Mouse (Mus musculus): ENCODE measurements around the gene Arid2. TPM values are rescaled to one million over a fixed set of nuclear protein-coding genes. Genes with fewer than 3 reads are reported as not detected.
"Not testable (repeated sequence)": the region's sequence is repeated elsewhere in the genome, so short reads cannot be mapped to it uniquely, and the experiment has no call there.

Gene Arid2
- polyA plus RNA-seq, 1 experiment from 2014 or later, result 23.9 TPM

GRCm38 (mm10) chr15:96396641-96397344 lies 109.5 kb downstream of the Arid2 start:
- H3K9me3 ChIP-seq, result no peaks in the 10 kb centered on the region
- peaks cover 71% of the 10 kb centered on the region for H3K36me3 ChIP-seq
- WGBS, result 79% methylated on average over 8 of the region's 8 CpGs
- no peak overlapping the region for H3K27ac ChIP-seq (replicated peaks)
- H3K9ac ChIP-seq, result no peak overlapping the region
- no peaks in the 10 kb centered on the region for H3K27me3 ChIP-seq
- H3K4me2 ChIP-seq, result no peak overlapping the region
- ATAC-seq (ENCODE audit: low read depth), result no peak
- no peak overlapping the region for H3K4me3 ChIP-seq
- H3K4me1 ChIP-seq (replicated peaks), result 0 out of 2 replicates have a peak, but pooled peaks cover 3% of the 10 kb centered on the region

GRCm38 (mm10) chr15:96398333-96398732 lies 111.0 kb downstream of the Arid2 start:
- Histone ChIP-seq H3K36me3 (peaks cover 66% of the 10 kb centered on the region), H3K4me1 (replicated peaks) (0 out of 2 replicates have a peak, but pooled peaks cover 3% of the 10 kb centered on the region), H3K4me2 (no peak overlapping the region), H3K27me3 (no peaks in the 10 kb centered on the region), H3K9me3 (no peaks in the 10 kb centered on the region), H3K4me3 (no peak overlapping the region), H3K9ac (no peak overlapping the region), H3K27ac (replicated peaks) (no peak overlapping the region)
- WGBS, result 91% methylated on average over 10 of the region's 10 CpGs
- no peak for ATAC-seq (ENCODE audit: low read depth)

DNA sequence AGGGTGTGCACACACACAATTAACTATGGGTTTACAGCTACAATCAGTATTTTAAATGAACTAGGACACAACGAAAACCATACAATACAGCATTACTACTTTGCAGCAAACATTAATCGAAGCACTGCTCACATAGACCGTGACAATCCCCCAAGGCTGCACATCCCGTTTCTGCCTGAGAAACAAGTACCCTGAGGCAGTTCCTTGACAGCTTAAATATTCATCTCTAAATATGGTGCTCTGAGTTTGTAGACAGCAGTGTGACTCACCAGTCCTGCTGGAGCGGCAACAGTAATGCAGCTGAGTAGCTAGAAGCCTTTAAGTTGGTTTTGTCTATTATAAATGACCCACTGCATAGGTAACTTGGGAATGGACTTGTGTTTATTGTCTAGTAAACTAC lies 118.2 kb downstream of the Arid2 start:
- H3K36me3 ChIP-seq, result peaks cover 47% of the 10 kb centered on the region
- H3K27me3 ChIP-seq, result no peaks in the 10 kb centered on the region
- H3K9ac ChIP-seq, result no peak overlapping the region
- H3K4me3 ChIP-seq, result no peak overlapping the region
- H3K4me1 ChIP-seq (replicated peaks), result no peaks in the 10 kb centered on the region
- H3K9me3 ChIP-seq, result no peaks in the 10 kb centered on the region
- 62% methylated on average over 5 of the region's 5 CpGs for WGBS
- H3K27ac ChIP-seq (replicated peaks), result no peak overlapping the region
- ATAC-seq (ENCODE audit: low read depth), result no peak
- no peak overlapping the region for H3K4me2 ChIP-seq

DNA sequence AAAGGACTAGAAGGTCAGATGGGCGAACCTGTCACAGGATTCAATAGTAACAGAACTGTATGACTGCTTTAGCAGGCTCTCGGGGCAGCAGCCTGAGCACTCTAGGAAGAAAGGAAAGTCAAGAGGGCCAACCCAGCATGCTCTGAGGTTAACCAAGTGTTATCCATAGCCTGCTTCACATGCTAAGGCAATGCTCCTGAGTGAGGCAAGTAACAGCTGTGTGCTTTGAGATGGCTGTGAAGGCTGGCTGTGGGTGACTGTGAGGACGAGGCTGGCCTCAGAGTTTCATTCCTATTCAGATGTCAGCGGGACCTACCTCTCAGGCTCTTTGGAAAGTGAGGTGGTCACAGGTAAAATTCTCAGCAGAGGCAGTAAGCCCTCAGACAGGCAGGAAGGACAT lies 118.9 kb downstream of the Arid2 start:
- 84% methylated on average over 4 of the region's 4 CpGs for WGBS
- Histone ChIP-seq H3K4me3 (no peak overlapping the region), H3K36me3 (peaks cover 48% of the 10 kb centered on the region), H3K9me3 (no peaks in the 10 kb centered on the region), H3K9ac (no peak overlapping the region), H3K27me3 (no peaks in the 10 kb centered on the region), H3K27ac (replicated peaks) (0 out of 2 replicates have a peak overlapping the region, but pooled peaks have one; percentile 2), H3K4me2 (no peak overlapping the region), H3K4me1 (replicated peaks) (no peaks in the 10 kb centered on the region)
- no peak for ATAC-seq (ENCODE audit: low read depth)

DNA sequence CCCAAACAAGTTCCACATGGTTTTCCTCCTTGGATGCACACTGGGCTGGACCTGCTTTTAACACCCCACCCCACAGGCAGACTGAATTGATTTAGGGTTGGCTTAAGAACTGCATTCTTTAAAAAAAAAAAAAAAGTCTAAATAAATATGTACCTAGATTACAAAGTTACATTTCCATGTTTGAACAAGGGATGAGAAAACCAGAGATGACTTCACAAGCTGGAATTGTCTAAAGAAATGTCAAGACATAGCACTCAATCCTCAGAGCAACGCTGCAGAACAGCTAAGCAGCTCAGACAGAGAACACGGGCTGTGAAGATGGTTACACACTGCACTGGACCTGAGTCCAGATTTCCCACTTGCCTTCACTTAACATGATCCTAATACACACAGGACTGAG lies 119.8 kb downstream of the Arid2 start:
- 87% methylated on average over 2 of the region's 2 CpGs for WGBS
- no peaks in the 10 kb centered on the region for H3K27me3 ChIP-seq
- H3K4me3 ChIP-seq, result no peak overlapping the region
- ATAC-seq (ENCODE audit: low read depth), result no peak
- peaks cover 44% of the 10 kb centered on the region for H3K36me3 ChIP-seq
- no peak overlapping the region for H3K9ac ChIP-seq
- no peaks in the 10 kb centered on the region for H3K9me3 ChIP-seq
- H3K4me2 ChIP-seq, result no peak overlapping the region
- H3K27ac ChIP-seq (replicated peaks), result no peak overlapping the region
- no peaks in the 10 kb centered on the region for H3K4me1 ChIP-seq (replicated peaks)

- Histone ChIP-seq H3K9me3 (no peaks in the 10 kb centered on the region), H3K27me3 (no peaks in the 10 kb centered on the region), H3K4me2 (no peak overlapping the region), H3K36me3 (peaks cover 47% of the 10 kb centered on the region), H3K4me1 (replicated peaks) (no peaks in the 10 kb centered on the region), H3K4me3 (no peak overlapping the region), H3K27ac (replicated peaks) (no peak overlapping the region), H3K9ac (no peak overlapping the region)
- no peak for ATAC-seq (ENCODE audit: low read depth)
- 93% methylated on average over 6 of the region's 6 CpGs for WGBS
Observed at GRCm38 (mm10) chr15:96408717-96409121, 121.4 kb downstream of the Arid2 start.

GRCm38 (mm10) chr15:96418161-96418560 lies 130.8 kb downstream of the Arid2 start:
- Histone ChIP-seq H3K27me3 (no peaks in the 10 kb centered on the region), H3K4me3 (no peak overlapping the region), H3K4me2 (no peak overlapping the region), H3K36me3 (peaks cover 88% of the 10 kb centered on the region), H3K27ac (replicated peaks) (no peak overlapping the region), H3K4me1 (replicated peaks) (no peaks in the 10 kb centered on the region), H3K9ac (no peak overlapping the region), H3K9me3 (no peaks in the 10 kb centered on the region)
- 91% methylated on average over 12 of the region's 12 CpGs for WGBS
- ATAC-seq (ENCODE audit: low read depth), result no peak

DNA sequence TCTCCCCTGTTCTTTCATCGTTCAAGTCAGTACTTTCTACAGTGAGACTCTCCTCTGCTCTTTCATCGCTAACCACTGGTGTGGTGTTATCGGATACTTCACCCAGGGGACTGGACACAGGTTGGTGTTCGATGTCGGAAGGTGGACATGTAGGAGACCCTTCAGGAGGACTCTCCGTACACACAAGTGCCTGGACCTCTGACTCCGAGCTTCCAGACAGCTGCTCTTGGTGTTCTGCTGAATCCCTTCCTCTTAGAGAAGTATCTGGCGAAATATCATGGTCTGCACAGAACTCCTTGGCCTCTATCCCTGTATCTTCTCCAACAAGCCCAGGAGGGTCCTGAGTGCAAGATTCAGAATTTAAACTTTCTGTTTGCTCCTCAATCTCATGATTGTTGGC lies 132.6 kb downstream of the Arid2 start:
- Histone ChIP-seq H3K27me3 (no peaks in the 10 kb centered on the region), H3K4me2 (no peak overlapping the region), H3K9ac (no peak overlapping the region), H3K9me3 (no peaks in the 10 kb centered on the region), H3K36me3 (peaks cover 81% of the 10 kb centered on the region), H3K4me1 (replicated peaks) (no peaks in the 10 kb centered on the region), H3K4me3 (no peak overlapping the region), H3K27ac (replicated peaks) (no peak overlapping the region)
- 97% methylated on average over 8 of the region's 8 CpGs for WGBS
- no peak for ATAC-seq (ENCODE audit: low read depth)

DNA sequence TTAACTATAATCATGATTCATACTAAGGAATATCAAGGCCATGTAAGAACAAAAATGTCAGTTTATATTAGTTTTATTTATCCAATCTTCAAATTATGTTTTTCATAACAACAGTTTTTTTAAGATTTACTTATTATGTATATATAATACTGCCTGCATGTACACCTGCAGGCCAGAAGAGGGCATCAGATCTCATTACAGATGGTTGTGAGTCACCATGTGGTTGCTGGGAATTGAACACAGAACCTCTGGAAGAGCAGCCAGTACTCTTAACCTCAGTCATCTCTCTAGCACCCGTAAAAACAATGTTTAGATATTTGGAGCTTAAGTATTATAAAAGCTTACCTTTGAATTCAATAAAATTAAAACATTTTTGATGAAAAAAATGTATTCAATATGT lies 146.9 kb downstream of the Arid2 start:
- no peak for ATAC-seq (ENCODE audit: low read depth)
- H3K27me3 ChIP-seq, result no peaks in the 10 kb centered on the region

GRCm38 (mm10) chr15:96441480-96441879 lies 154.2 kb downstream of the Arid2 start:
- not testable (repeated sequence) for H3K9me3 ChIP-seq; H3K27me3 ChIP-seq; H3K4me1 ChIP-seq (replicated peaks); H3K9ac ChIP-seq; H3K4me2 ChIP-seq; H3K27ac ChIP-seq (replicated peaks); ATAC-seq (ENCODE audit: low read depth); H3K4me3 ChIP-seq
- WGBS, result 88% methylated on average over 6 of the region's 6 CpGs
- H3K36me3 ChIP-seq, result peaks cover 14% of the 10 kb centered on the region

More for the DNA sequence above, 146.9 kb downstream of the Arid2 start:
- Histone ChIP-seq H3K9ac (no peak overlapping the region), H3K4me3 (no peak overlapping the region), H3K9me3 (no peaks in the 10 kb centered on the region), H3K27ac (replicated peaks) (no peak overlapping the region), H3K4me1 (replicated peaks) (no peaks in the 10 kb centered on the region), H3K36me3 (peaks cover 45% of the 10 kb centered on the region), H3K4me2 (no peak overlapping the region)
- WGBS, result 95% methylated on average over 1 of the region's 1 CpGs

- H3K4me3 ChIP-seq, result no peak overlapping the region
- no peak overlapping the region for H3K4me2 ChIP-seq
- H3K4me1 ChIP-seq (replicated peaks), result no peaks in the 10 kb centered on the region
- peaks cover 19% of the 10 kb centered on the region for H3K36me3 ChIP-seq
- no peaks in the 10 kb centered on the region for H3K27me3 ChIP-seq
- H3K9me3 ChIP-seq, result no peaks in the 10 kb centered on the region
- H3K9ac ChIP-seq, result no peak overlapping the region
- WGBS, result 87% methylated on average over 10 of the region's 10 CpGs
- no peak overlapping the region for H3K27ac ChIP-seq (replicated peaks)
- ATAC-seq (ENCODE audit: low read depth), result no peak
Observed at GRCm38 (mm10) chr15:96446785-96447184, 159.5 kb downstream of the Arid2 start.

GRCm38 (mm10) chr15:96448656-96449299 lies 161.5 kb downstream of the Arid2 start:
- no peak overlapping the region for H3K27ac ChIP-seq (replicated peaks)
- WGBS, result 92% methylated on average over 7 of the region's 7 CpGs
- no peak overlapping the region for H3K4me3 ChIP-seq
- no peak overlapping the region for H3K4me2 ChIP-seq
- H3K4me1 ChIP-seq (replicated peaks), result no peaks in the 10 kb centered on the region
- H3K9me3 ChIP-seq, result no peaks in the 10 kb centered on the region
- H3K9ac ChIP-seq, result no peak overlapping the region
- no peaks in the 10 kb centered on the region for H3K27me3 ChIP-seq
- no peak for ATAC-seq (ENCODE audit: low read depth)
- H3K36me3 ChIP-seq, result peaks cover 16% of the 10 kb centered on the region
